Mouse (Mus musculus) ES-E14 (cell line): ENCODE measurements at regions not wholly inside any gene's neighbourhood (a gene's known extent, or its start where the extent isn't known, plus 50 kb on each side); places are given as distances from the start of the nearest gene placed in this dataset.

ENCODE experiments used
- HCFC1 ChIP-seq: IDR thresholded peaks from 2 replicates; pipeline ENCODE4 v1.6.1; 2012; ENCODE audit warnings: low read length, inconsistent platforms, borderline replicate concordance; ENCODE audit not compliant: insufficient read depth
- ZC3H11A ChIP-seq: IDR thresholded peaks from 2 replicates; pipeline ENCODE4 v1.6.1; 2012; ENCODE audit warnings: low read depth, mild to moderate bottlenecking, inconsistent platforms, low read length, borderline replicate concordance
- ZNF384 ChIP-seq: IDR thresholded peaks from 2 replicates; pipeline ENCODE4 v1.6.1; 2012; ENCODE audit warnings: low read depth, low read length, inconsistent platforms

DNA sequence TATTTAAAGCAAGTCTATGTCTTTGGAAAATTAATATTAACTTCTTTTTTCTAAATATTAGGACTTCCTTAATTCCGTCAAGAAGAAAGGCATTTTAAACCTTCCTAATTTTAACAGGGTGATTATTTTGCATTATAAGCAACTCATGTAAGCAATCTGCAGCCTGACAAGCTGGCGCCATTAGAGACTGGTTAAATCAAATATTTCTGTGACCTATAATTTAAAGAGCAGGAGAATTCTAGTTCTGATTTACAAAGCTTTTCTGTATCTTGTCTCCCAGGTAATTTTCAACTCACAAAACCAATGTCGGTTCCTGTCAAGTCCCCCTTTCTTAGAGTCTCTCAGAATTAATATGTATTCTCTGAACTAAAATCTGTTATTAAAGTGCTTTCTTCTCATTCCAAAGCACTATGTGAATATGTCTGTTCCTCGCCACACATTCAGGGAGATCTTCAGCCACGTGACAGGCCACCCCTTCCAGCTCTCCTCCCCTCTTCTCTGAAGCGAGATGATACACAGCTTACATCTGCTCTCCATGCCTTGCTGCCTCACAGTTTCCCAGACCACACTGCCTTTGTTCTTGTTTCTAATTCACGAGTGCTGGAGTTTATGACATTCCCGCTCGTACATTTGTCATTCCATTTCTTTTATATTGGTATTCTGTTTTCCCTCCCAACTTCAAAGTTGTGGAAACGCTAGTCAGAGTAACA, 244.0 kb upstream of the Zic1 start:
- TF ChIP-seq ZNF384: no peak
- TF ChIP-seq HCFC1: no peak
- no peak for TF ChIP-seq ZC3H11A
